Mouse (Mus musculus): Measurements from ENCODE around the gene Trpm8. TPM values are rescaled to one million over a fixed set of nuclear protein-coding genes. Genes with fewer than 3 reads are reported as not detected.

Trpm8 gene
- polyA plus RNA-seq, 1 experiment from 2014 or later = not detected

DNA sequence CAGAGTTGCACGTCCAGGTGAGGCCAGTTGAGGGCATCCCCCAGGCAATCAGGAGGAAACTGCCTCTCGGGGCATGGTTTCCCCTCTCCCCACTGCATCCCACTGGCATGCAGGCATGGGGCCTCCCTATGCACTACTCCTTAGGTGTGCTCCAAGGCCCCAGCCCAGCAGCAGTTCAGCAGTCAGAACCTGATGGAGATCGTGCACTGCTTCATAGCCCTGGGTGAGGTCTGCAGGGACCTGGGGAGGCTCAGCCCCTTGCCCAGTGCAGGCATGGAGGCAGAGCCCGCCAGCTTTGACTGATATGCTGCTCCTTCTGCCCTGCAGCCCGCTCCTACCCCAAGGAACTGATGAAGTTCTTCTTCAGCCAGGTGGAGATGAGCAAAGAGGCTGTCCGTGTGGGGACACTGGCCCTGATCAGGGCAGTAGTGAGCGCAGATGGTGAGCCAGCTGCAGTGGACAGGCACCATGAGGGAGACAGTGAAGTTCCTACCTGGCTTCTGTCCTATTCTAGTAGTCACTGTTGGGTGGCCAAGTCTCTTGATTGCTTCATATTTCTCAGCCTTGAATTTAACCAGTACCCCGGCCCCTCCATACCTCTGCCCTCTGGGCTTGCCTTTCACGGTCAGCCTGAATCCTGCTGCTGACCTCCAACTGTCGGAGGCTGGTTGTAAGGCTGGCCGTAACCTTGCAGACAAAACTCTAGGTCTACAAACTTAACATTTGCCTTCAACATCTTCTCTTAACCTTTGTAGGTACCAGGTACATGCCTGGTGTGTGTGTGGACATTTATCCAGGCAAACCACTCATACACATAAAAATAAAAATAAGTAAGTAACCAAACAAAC lies 42.2 kb upstream of the Trpm8 start:
- WGBS = 60% methylated on average over 11 of the region's 11 CpGs
- H3K36me3 ChIP-seq = no peaks in the 10 kb centered on the region
- H3K9me3 ChIP-seq = peaks cover 64% of the 10 kb centered on the region
- no peaks in the 10 kb centered on the region for H3K27me3 ChIP-seq
- H3K4me2 ChIP-seq = no peak overlapping the region
- H3K4me3 ChIP-seq = no peak overlapping the region
- H3K4me1 ChIP-seq = no peaks in the 10 kb centered on the region
- no peak overlapping the region for H3K9ac ChIP-seq
- H3K27ac ChIP-seq = no peak overlapping the region
- ATAC-seq (ENCODE audit: insufficient number of reproducible peaks, low FRiP score, low TSS enrichment, low read depth) = peak; percentile 3; the same call in 1 of the 2 replicates

- Histone ChIP-seq H3K9me3 (peaks cover 70% of the 10 kb centered on the region), H3K27me3 (no peaks in the 10 kb centered on the region), H3K36me3 (no peaks in the 10 kb centered on the region), H3K9ac (no peak overlapping the region), H3K4me1 (no peaks in the 10 kb centered on the region), H3K4me2 (no peak overlapping the region), H3K27ac (no peak overlapping the region), H3K4me3 (no peak overlapping the region)
- WGBS = 61% methylated on average over 4 of the region's 4 CpGs
- ATAC-seq (ENCODE audit: insufficient number of reproducible peaks, low FRiP score, low TSS enrichment, low read depth) = no peak
Measured at GRCm38 (mm10) chr1:88235894-88236415, 41.5 kb upstream of the Trpm8 start.

GRCm38 (mm10) chr1:88237311-88237710 lies 40.1 kb upstream of the Trpm8 start:
- no peak overlapping the region for H3K4me2 ChIP-seq
- no peak overlapping the region for H3K4me3 ChIP-seq
- WGBS = 74% methylated on average over 5 of the region's 5 CpGs
- no peak for ATAC-seq (ENCODE audit: insufficient number of reproducible peaks, low FRiP score, low TSS enrichment, low read depth)
- H3K27me3 ChIP-seq = no peaks in the 10 kb centered on the region
- H3K36me3 ChIP-seq = no peaks in the 10 kb centered on the region
- H3K4me1 ChIP-seq = no peaks in the 10 kb centered on the region
- H3K9me3 ChIP-seq = peaks cover 60% of the 10 kb centered on the region
- no peak overlapping the region for H3K27ac ChIP-seq
- H3K9ac ChIP-seq = no peak overlapping the region

- no peak for ATAC-seq (ENCODE audit: insufficient number of reproducible peaks, low FRiP score, low TSS enrichment, low read depth)
- peaks cover 59% of the 10 kb centered on the region for H3K9me3 ChIP-seq
- 77% methylated on average over 6 of the region's 6 CpGs for WGBS
Measured at GRCm38 (mm10) chr1:88238771-88239170, 38.7 kb upstream of the Trpm8 start.

DNA sequence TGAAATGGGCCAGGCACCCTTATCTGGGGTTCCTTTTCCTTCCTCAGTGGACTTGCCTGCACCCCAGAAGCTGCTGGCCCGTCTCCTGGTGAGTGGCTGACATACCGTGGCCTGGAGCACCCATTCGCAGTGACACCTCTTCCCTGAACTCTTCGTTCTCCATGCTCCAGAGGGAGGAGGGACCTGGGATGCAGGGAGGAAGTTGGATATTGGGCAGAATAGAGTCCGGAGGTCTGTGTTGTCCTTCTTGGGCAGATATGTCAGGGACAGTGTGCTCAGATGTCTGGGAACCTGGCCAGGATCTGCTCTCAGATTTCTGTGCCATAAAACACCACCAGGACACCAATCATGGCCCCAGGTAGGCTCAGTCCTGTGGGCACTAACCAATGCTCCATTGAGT lies 37.4 kb upstream of the Trpm8 start:
- 73% methylated on average over 5 of the region's 5 CpGs for WGBS
- Histone ChIP-seq H3K9me3 (peaks cover 58% of the 10 kb centered on the region), H3K4me3 (no peak overlapping the region), H3K27me3 (no peaks in the 10 kb centered on the region), H3K27ac (no peak overlapping the region), H3K4me1 (no peaks in the 10 kb centered on the region), H3K4me2 (no peak overlapping the region), H3K9ac (no peak overlapping the region), H3K36me3 (no peaks in the 10 kb centered on the region)
- no peak for ATAC-seq (ENCODE audit: insufficient number of reproducible peaks, low FRiP score, low TSS enrichment, low read depth)

More at GRCm38 (mm10) chr1:88238771-88239170, 38.7 kb upstream of the Trpm8 start:
- Histone ChIP-seq H3K4me3 (no peak overlapping the region), H3K4me1 (no peaks in the 10 kb centered on the region), H3K4me2 (no peak overlapping the region), H3K27ac (no peak overlapping the region), H3K36me3 (no peaks in the 10 kb centered on the region), H3K9ac (no peak overlapping the region), H3K27me3 (no peaks in the 10 kb centered on the region)

GRCm38 (mm10) chr1:88240579-88240978 lies 36.9 kb upstream of the Trpm8 start:
- no peaks in the 10 kb centered on the region for H3K27me3 ChIP-seq
- H3K27ac ChIP-seq = no peak overlapping the region
- H3K4me1 ChIP-seq = no peaks in the 10 kb centered on the region
- H3K9me3 ChIP-seq = peaks cover 57% of the 10 kb centered on the region
- no peak overlapping the region for H3K4me3 ChIP-seq
- no peak overlapping the region for H3K9ac ChIP-seq
- no peak for ATAC-seq (ENCODE audit: insufficient number of reproducible peaks, low FRiP score, low TSS enrichment, low read depth)
- no peaks in the 10 kb centered on the region for H3K36me3 ChIP-seq
- no peak overlapping the region for H3K4me2 ChIP-seq
- 71% methylated on average over 4 of the region's 4 CpGs for WGBS

DNA sequence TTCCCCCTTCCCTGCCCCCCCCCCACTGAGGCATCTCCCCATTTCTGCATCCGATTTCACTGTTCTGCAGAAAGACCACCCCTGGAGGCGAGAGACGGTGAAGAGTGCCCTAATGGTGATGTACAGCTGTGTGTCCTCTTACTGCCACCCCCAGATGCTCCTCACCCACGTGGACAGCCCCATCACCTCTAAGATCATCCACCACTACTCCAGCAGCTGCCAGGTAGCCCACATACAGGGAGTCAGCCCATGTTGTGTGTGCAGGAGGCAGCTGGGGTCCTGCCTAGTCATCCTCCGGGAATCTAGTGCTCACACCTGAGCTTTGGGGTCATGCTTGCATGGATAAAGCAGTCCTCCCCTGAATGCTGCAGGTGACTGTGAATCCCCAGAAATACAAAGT lies 33.6 kb upstream of the Trpm8 start:
- no peaks in the 10 kb centered on the region for H3K27me3 ChIP-seq
- H3K9ac ChIP-seq = no peak overlapping the region
- no peaks in the 10 kb centered on the region for H3K4me1 ChIP-seq
- no peak for ATAC-seq (ENCODE audit: insufficient number of reproducible peaks, low FRiP score, low TSS enrichment, low read depth)
- H3K27ac ChIP-seq = no peak overlapping the region
- H3K9me3 ChIP-seq = peaks cover 63% of the 10 kb centered on the region
- 64% methylated on average over 5 of the region's 5 CpGs for WGBS
- H3K4me2 ChIP-seq = no peak overlapping the region
- no peaks in the 10 kb centered on the region for H3K36me3 ChIP-seq
- H3K4me3 ChIP-seq = no peak overlapping the region

- Histone ChIP-seq H3K9me3 (peaks cover 62% of the 10 kb centered on the region), H3K36me3 (no peaks in the 10 kb centered on the region), H3K27ac (no peak overlapping the region), H3K4me2 (no peak overlapping the region), H3K4me3 (no peak overlapping the region), H3K4me1 (no peaks in the 10 kb centered on the region), H3K27me3 (no peaks in the 10 kb centered on the region), H3K9ac (no peak overlapping the region)
- ATAC-seq (ENCODE audit: insufficient number of reproducible peaks, low FRiP score, low TSS enrichment, low read depth) = no peak
- WGBS = 78% methylated on average over 6 of the region's 6 CpGs
Measured at GRCm38 (mm10) chr1:88245881-88246280, 31.6 kb upstream of the Trpm8 start.

GRCm38 (mm10) chr1:88246386-88246785 lies 31.1 kb upstream of the Trpm8 start:
- Histone ChIP-seq H3K9me3 (peaks cover 64% of the 10 kb centered on the region), H3K4me1 (no peaks in the 10 kb centered on the region), H3K36me3 (no peaks in the 10 kb centered on the region), H3K27ac (no peak overlapping the region), H3K9ac (no peak overlapping the region), H3K4me3 (no peak overlapping the region), H3K27me3 (no peaks in the 10 kb centered on the region), H3K4me2 (no peak overlapping the region)
- WGBS = 48% methylated on average over 6 of the region's 6 CpGs
- ATAC-seq (ENCODE audit: insufficient number of reproducible peaks, low FRiP score, low TSS enrichment, low read depth) = no peak

DNA sequence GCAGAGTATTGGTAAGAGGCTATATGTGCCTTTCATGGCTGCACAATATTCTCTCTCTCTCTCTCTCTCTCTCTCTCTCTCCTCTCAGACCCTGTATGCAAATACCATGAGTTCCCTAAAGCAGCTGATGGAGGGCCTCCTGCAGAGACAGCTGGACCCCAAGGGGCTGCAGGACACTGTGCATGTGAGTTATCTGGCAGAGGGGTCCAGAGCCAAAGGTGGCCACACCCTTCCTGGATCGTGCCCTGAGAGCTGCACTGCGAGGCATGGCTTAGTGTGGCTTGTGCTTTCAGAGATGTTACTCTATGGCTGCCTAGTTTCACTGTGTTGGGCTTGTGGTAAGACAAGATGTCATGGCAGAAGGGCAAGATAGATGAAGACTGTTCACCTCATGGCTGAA lies 29.8 kb upstream of the Trpm8 start:
- Histone ChIP-seq H3K9me3 (peaks cover 71% of the 10 kb centered on the region), H3K4me3 (no peak overlapping the region), H3K36me3 (no peaks in the 10 kb centered on the region), H3K27me3 (no peaks in the 10 kb centered on the region), H3K9ac (no peak overlapping the region), H3K27ac (no peak overlapping the region), H3K4me1 (no peaks in the 10 kb centered on the region), H3K4me2 (no peak overlapping the region)
- ATAC-seq (ENCODE audit: insufficient number of reproducible peaks, low FRiP score, low TSS enrichment, low read depth) = no peak
- 46% methylated on average over 2 of the region's 2 CpGs for WGBS

GRCm38 (mm10) chr1:88248658-88249057 lies 28.8 kb upstream of the Trpm8 start:
- H3K4me3 ChIP-seq = no peak overlapping the region
- no peaks in the 10 kb centered on the region for H3K4me1 ChIP-seq
- ATAC-seq (ENCODE audit: insufficient number of reproducible peaks, low FRiP score, low TSS enrichment, low read depth) = 0 out of 2 replicates have a peak, but pooled peaks have one; percentile 3
- H3K9ac ChIP-seq = no peak overlapping the region
- WGBS = 64% methylated on average over 4 of the region's 4 CpGs
- H3K27me3 ChIP-seq = no peaks in the 10 kb centered on the region
- peaks cover 68% of the 10 kb centered on the region for H3K9me3 ChIP-seq
- no peaks in the 10 kb centered on the region for H3K36me3 ChIP-seq
- H3K27ac ChIP-seq = no peak overlapping the region
- H3K4me2 ChIP-seq = no peak overlapping the region

DNA sequence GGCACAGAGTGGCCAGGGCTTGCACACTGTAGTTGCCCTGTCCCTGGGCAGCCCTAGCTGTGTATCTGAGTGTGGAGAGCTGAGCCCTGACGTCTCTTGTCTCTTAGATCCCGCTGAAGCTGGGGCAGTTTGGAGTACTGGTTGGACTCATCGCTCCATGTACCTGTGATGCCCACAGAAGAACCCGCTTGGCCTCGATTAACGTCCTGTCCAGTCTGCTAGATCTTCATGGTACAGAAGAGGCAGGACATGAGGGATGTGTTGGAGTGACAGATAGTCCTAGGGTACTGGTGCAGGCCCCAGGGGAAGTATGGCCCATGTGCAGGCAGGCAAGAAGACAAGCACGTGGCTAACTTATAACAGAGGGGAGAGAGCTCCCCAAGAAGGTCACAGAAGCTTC lies 27.9 kb upstream of the Trpm8 start:
- Histone ChIP-seq H3K4me2 (no peak overlapping the region), H3K9me3 (peaks cover 66% of the 10 kb centered on the region), H3K4me3 (no peak overlapping the region), H3K9ac (no peak overlapping the region), H3K36me3 (no peaks in the 10 kb centered on the region), H3K27me3 (no peaks in the 10 kb centered on the region), H3K27ac (no peak overlapping the region), H3K4me1 (no peaks in the 10 kb centered on the region)
- ATAC-seq (ENCODE audit: insufficient number of reproducible peaks, low FRiP score, low TSS enrichment, low read depth) = no peak
- WGBS = 77% methylated on average over 7 of the region's 7 CpGs

Measured in limb, embryonic 15.5 days (tissue).